Mouse (Mus musculus) C2C12 (cell line): ENCODE measurements at regions not wholly inside any gene's neighbourhood (a gene's known extent, or its start where the extent isn't known, plus 50 kb on each side); places are given as distances from the start of the nearest gene placed in this dataset.

ENCODE experiments used
- H3K27me3 ChIP-seq: one replicate; pipeline ENCODE4 v1.6.1; 2011; ENCODE audit not compliant: control insufficient read depth, insufficient read depth, insufficient read length
- H3K36me3 ChIP-seq: one replicate; pipeline ENCODE4 v1.6.1; 2011; ENCODE audit not compliant: control insufficient read depth, insufficient read depth
- H3K4me3 ChIP-seq: one replicate; pipeline ENCODE4 v1.5.1; 2011; ENCODE audit warnings: mild to moderate bottlenecking, control low read depth; ENCODE audit not compliant: poor library complexity, insufficient read depth, severe bottlenecking
- H3K79me2 ChIP-seq: one replicate; pipeline ENCODE4 v1.6.1; 2011; ENCODE audit not compliant: control insufficient read depth, insufficient read depth
- H3K79me3 ChIP-seq: one replicate; pipeline ENCODE4 v1.6.1; 2011; ENCODE audit warnings: low read depth, control low read depth
- H3ac ChIP-seq: one replicate; pipeline ENCODE3; 2011; ENCODE audit warnings: low read depth; ENCODE audit not compliant: control insufficient read depth, insufficient read length
- CEBPB ChIP-seq: IDR thresholded peaks from one replicate; pipeline ENCODE4 v1.6.1; 2011; ENCODE audit warnings: low read depth, mild to moderate bottlenecking, control low read depth, moderate library complexity
- CTCF ChIP-seq: IDR thresholded peaks from one replicate; pipeline ENCODE4 v1.5.1; 2011; ENCODE audit not compliant: control insufficient read depth, insufficient read depth, insufficient read length
- FOSL1 ChIP-seq: IDR thresholded peaks from one replicate; pipeline ENCODE4 v1.8.0; 2011; ENCODE audit warnings: mild to moderate bottlenecking, low read length; ENCODE audit not compliant: poor library complexity, insufficient read depth, severe bottlenecking
- MAX ChIP-seq: IDR thresholded peaks from one replicate; pipeline ENCODE4 v1.6.1; 2011; ENCODE audit warnings: mild to moderate bottlenecking, control low read depth
- MYOD1 ChIP-seq: IDR thresholded peaks from one replicate; pipeline ENCODE4 v1.6.1; 2011; ENCODE audit warnings: low read depth; ENCODE audit not compliant: control insufficient read depth, insufficient read length
- MYOG ChIP-seq: IDR thresholded peaks from one replicate; pipeline ENCODE4 v1.6.1; 2011; ENCODE audit not compliant: control insufficient read depth, insufficient read length; ENCODE audit errors: extremely low read depth
- USF1 ChIP-seq: IDR thresholded peaks from one replicate; pipeline ENCODE4 v1.6.1; 2011; ENCODE audit warnings: low read depth, mild to moderate bottlenecking, control low read depth, moderate library complexity

GRCm38 (mm10) chr9:118400520-118400919, 77.5 kb upstream of the Eomes start:
- no peaks in the 10 kb centered on the region for H3K36me3 ChIP-seq
- no peak overlapping the region for H3K4me3 ChIP-seq
- no peaks in the 10 kb centered on the region for H3K79me2 ChIP-seq
- TF ChIP-seq USF1 (no peak), FOSL1 (no peak), CEBPB (no peak), CTCF (no peak), MYOD1 (no peak), MAX (no peak), MYOG (no peak)
- H3K27me3 ChIP-seq, result no peaks in the 10 kb centered on the region
- H3ac ChIP-seq, result no peak overlapping the region
- no peaks in the 10 kb centered on the region for H3K79me3 ChIP-seq

GRCm38 (mm10) chr9:118401170-118401569, 76.8 kb upstream of the Eomes start:
- Histone ChIP-seq H3K36me3 (no peaks in the 10 kb centered on the region), H3K4me3 (no peak overlapping the region), H3K79me3 (no peaks in the 10 kb centered on the region), H3K27me3 (no peaks in the 10 kb centered on the region), H3K79me2 (no peaks in the 10 kb centered on the region), H3ac (no peak overlapping the region)
- TF ChIP-seq USF1, result no peak
- no peak for TF ChIP-seq MYOG

DNA sequence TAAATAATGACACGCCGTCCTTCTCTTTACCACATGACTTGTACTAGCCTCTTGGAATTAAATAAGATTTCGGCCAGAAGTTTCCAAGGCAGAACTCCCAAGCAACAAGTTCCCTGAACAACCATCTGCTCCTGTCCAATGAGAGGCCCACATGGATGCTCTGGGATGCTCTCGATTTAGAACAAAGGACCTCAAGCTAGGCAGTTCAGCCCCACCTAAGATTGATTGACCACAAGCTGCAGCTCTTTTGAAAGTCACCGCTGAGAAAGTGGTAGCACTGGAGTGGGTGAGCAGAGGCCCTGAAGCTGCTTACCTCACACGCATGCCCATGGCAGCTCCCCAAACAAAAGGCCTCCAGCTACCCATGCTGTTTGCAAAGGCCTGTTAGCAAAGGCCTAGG, 73.1 kb upstream of the Eomes start:
- H3K27me3 ChIP-seq, result no peaks in the 10 kb centered on the region
- H3K79me3 ChIP-seq, result no peaks in the 10 kb centered on the region
- TF ChIP-seq CEBPB, result no peak
- TF ChIP-seq CTCF, result no peak
- no peak for TF ChIP-seq MYOG
- no peak for TF ChIP-seq FOSL1
- no peak for TF ChIP-seq MYOD1
- no peak for TF ChIP-seq USF1
- TF ChIP-seq MAX, result no peak
- H3K36me3 ChIP-seq, result no peaks in the 10 kb centered on the region
- H3ac ChIP-seq, result no peak overlapping the region
- no peaks in the 10 kb centered on the region for H3K79me2 ChIP-seq
- H3K4me3 ChIP-seq, result no peak overlapping the region

- H3K27me3 ChIP-seq, result no peaks in the 10 kb centered on the region
- no peaks in the 10 kb centered on the region for H3K79me2 ChIP-seq
- no peaks in the 10 kb centered on the region for H3K79me3 ChIP-seq
- H3K36me3 ChIP-seq, result no peaks in the 10 kb centered on the region
- H3ac ChIP-seq, result no peak overlapping the region
- H3K4me3 ChIP-seq, result no peak overlapping the region
- TF ChIP-seq FOSL1 (no peak), CEBPB (no peak), CTCF (no peak), USF1 (no peak), MYOD1 (no peak), MYOG (no peak), MAX (no peak)
Observed at GRCm38 (mm10) chr9:118405926-118406518, 72.0 kb upstream of the Eomes start.

DNA sequence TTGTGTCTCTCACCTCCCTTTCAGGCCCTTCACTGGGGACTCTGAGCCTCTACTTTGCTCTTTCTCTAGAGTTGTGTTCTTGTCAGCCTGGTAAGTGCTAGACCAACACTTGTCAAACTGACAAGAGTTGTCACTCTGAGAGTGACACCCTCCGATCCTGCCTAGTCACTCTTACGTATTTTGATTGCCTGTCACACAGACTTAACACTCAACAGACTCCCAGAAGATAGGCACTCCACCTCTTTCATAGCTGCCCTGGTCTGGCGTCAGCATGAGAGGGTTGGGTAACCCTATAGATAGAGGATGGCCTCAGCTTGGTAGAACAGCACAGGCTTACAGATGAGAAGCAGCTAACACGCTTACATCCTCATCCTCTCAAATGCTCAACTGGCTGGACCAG, 62.0 kb upstream of the Eomes start:
- no peak overlapping the region for H3K4me3 ChIP-seq
- no peaks in the 10 kb centered on the region for H3K79me2 ChIP-seq
- TF ChIP-seq USF1 (no peak), MYOD1 (no peak), MYOG (no peak), MAX (no peak), CEBPB (no peak), CTCF (no peak), FOSL1 (no peak)
- no peaks in the 10 kb centered on the region for H3K27me3 ChIP-seq
- H3ac ChIP-seq, result no peak overlapping the region
- no peaks in the 10 kb centered on the region for H3K36me3 ChIP-seq
- H3K79me3 ChIP-seq, result no peaks in the 10 kb centered on the region

GRCm38 (mm10) chr9:118416475-118416874, 61.5 kb upstream of the Eomes start:
- Histone ChIP-seq H3K36me3 (no peaks in the 10 kb centered on the region), H3K79me2 (no peaks in the 10 kb centered on the region), H3K79me3 (no peaks in the 10 kb centered on the region), H3K4me3 (no peak overlapping the region), H3K27me3 (no peaks in the 10 kb centered on the region), H3ac (no peak overlapping the region)
- TF ChIP-seq USF1 (no peak), MAX (no peak), MYOG (no peak), FOSL1 (no peak), MYOD1 (no peak)
